Mouse (Mus musculus) urinary bladder, adult 18-20 months (tissue): Measurements from ENCODE around the gene Dact1.

Source experiments
- DNase-seq, 2 experiments: peaks; one replicate each; pipeline ENCODE4 v3.0.0; 2022; ENCODE audit warnings: low spot score in 2 of 2, mixed read lengths in 2 of 2

Gene Dact1

DNA sequence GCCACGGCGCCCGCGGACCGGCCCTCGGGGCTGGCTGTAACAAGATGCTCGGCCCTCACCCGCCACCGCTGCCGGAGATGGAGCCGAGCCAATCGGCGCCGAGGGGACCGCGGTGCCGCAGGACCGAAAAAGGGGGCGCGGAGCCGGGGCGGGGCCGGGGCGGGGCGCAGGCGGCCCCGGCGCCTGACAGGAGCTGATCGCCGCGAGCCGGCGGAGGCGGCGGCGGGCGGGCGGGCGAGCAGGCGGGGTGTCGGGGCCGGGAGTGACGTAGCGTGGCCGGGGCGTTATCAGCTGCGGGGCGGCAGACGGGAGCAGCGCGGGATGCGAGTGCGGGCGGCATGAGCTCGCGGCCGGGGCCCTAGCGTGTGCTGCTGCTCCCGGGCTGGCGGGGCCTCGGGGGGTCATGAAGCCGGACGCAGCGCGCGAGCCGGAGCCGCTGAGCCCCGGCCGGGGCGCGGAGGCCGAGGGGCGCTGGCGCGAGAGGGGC is at the start of gene Dact1:
Gene Dact1 (plus strand): TSS at position 304 of the 487 bp plus-strand sequence.
- DNase-seq: peak; percentile 56 to 64

DNA sequence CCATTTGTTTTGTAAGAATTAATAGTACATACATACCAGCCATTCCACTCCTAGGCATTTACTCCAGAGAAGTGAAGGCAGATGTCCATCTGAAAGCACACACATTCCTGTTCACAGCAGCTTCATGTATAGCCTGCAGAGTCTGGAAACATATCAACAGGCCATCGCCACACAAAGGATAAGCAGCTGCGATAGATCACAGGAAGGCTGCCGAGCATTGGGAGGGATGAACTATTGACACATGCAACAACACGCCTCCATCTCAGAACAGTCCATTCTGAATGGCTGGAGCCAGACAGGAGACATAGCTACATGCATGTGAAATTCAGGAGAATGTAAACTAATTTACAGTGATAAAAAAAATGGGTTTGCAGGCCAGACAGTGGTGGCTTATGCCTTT is 45.5 kb upstream of the Dact1 start:
- no peak for DNase-seq

DNA sequence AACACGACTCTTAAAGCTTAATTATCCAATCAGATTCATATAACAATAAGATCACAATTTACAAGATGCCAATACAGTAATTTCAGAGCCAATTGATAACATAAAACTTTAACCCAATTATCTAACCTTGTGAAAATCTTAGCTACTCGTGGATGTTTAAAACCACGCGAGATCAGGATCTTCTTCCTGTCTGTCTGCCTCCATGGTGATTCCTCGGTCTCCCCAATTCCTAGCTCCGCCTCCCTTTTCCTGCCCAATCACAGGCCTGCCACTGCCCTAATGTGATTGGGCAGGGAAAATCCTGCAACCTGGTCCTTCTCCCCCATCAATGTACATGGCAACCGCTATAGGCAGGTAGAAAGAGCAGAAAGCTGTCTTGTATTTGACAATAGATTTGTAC is 40.3 kb upstream of the Dact1 start:
- DNase-seq: no peak

DNA sequence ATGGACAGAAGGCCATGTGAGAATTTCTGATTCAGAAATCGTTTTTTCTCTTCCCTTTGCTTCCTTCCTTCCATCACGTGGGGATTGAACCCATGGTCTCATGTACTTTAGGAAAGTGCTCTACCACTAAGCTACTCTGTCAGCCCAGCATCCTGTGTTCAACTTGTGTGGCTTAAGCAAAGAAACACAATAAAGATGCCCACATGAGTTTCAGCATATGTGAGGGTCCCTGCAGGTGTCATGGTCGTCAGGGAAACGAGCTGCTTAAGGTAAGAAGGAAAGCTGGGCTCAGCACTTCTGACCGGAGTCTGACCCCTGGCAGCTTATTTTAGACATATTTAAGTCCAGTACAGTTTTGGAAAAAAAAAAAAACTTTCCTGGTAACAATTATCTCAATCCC is 38.6 kb upstream of the Dact1 start:
- DNase-seq: no peak

DNA sequence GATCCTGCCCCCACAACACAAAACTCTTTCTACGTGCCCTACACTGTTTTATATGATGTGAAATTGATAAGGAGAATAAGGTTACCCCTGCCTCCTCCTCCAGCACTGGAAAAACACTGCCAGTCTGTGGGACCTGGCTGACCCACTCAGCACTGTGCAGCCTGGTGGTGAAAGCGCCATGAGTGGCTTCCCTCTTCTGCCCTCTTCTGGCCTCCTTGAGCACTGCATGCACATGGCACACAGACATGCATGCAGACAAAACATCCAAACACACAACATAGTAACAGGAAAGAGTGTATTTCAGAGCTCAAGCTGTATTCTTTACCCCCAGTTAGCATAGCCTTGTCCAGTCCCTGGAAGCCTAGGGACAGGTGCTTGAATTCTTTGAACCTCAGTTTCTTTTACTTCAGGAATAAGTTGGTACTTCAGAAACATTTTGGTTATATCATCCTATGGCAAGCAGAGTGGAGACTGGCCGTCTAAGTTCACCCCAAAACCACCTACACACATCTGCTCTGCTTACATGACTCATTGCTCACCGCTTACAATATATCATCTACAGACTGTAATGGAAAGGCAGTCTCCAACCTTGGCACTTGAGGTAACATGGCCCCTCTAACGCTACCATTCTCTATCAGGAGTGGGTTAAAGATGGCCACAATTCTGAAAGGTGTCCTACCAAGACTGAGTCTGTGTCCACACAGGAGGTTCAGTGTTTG is 35.0 kb upstream of the Dact1 start:
- DNase-seq: no peak

DNA sequence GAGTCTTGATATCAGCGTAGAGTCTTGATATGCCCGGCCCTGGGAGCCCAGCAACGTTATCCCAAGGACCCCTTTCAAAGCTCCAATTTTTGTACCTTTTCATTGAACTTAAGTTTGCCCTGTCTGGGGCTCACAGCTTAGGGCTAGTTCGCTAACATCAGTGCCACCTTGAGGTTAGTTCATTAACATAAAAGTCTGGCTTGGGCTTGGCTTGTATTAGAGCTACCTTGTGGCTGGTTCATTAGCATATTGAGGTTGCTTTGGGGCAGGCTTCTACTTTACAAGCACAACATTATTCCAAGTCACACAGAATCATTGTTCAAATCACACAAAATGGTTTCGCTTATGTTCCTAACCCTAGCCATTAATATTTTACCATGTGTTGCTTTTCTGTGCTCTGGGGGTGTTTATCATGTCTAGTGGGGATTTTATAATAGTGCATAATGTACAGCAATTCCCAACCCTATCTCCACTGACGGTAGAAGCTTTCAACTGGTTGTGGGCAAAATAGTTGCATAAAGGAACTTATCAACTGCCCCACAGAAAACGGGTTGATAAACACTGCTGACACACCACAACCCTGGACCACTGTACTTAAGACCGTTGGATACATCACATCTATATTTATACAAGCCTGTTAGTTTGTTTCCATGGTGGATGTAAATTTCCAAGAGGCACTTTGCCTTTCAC is 33.6 kb upstream of the Dact1 start:
- no peak for DNase-seq

DNA sequence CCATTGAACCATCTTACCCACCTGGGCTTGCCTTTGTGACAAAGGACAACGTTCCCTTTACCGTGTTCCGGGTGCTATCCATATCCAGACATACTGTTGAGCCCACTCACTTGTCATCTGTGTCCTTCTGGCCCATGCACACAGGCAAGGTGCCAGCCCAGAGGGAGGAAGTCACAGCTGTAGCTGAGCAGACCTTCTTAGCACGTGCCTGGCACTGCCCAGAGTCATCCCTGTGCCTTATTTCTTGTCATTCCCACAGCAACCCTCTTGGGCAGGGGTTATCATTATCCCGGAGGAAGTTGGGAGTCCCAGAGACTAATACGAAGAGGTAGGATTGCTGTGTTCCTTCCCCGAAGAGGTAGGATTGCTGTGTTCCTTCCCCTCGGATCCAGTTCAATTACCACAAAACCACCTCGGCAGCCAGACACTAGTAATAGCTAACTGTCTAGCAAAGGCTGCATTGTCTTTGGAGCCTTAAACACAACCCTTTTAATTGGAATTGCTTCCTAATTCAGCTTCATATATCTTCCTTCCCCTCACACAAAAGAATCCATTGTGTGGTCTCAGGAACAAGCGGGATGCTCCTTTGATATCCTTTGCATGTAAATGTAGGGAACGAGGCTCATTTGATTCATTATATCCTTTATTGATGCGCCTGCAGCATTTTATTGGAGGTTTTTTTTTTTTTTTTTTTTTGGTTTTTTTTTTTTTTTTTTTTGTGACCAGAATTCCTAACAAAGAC is 30.0 kb upstream of the Dact1 start:
- no peak for DNase-seq

DNA sequence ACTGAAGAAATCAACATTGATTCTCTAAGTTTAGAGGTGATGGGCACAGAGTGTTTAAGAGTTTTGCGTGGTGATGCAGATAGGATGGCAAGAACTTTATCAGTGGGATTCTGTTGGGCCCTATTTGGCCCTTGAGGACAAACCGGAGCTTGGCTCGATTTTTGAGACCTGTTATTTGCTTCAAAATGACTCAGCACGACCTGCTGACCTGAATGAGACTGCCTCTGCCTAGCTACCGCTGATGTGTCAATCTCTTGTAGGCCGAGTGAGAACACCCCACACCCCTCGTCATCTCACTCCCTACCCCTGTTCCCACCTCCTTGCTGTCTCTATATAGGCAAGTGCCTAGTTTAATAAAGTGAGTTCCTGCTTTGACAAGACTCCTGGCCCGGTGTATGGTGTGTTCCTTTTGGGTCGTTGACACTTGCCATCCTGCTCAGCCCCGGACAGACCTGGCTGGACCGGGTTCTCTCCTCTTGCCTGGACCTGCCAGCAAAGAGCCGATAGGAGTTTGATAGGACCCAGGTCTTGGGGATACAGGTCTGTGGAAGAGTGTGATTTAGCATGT is 28.4 kb upstream of the Dact1 start:
- no peak for DNase-seq

DNA sequence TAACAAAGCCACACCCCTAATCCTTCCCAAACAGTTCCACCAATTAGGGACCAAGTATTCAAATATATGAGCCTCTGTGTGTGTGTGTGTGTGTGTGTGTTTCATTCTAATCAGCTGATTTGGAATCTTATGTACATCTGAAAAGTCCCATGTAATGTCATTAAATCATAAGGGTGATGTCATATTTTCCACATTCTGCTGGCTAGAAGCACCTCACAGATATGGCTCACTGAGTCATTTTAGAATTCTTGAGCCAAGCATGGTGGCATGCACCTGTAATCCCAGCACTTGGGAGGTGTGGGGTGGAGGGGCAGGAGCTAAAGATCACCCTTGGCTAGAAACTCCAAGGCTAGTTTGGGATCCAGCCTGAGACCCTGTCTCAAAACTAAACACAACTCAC is 24.3 kb upstream of the Dact1 start:
- DNase-seq: no peak

DNA sequence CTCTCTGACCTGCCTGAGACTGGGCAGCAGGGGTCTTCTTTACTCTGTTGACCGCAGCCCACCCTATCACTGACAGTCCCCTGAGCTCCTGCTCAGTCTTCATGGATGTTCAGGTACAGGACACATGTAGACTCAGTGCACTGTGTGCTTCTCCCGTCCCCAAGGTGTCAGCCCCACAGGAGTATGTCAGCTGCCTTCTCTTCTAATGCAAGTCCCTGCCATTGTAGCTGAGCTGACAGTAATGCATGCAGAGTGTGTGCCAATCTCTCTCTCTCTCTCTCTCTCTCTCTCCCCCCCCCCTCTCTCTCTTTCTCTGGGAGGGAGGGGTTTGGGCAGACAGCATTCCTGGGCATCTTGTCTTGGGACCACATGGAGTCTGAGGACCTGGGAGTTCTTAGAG is 19.2 kb upstream of the Dact1 start:
- DNase-seq: no peak

DNA sequence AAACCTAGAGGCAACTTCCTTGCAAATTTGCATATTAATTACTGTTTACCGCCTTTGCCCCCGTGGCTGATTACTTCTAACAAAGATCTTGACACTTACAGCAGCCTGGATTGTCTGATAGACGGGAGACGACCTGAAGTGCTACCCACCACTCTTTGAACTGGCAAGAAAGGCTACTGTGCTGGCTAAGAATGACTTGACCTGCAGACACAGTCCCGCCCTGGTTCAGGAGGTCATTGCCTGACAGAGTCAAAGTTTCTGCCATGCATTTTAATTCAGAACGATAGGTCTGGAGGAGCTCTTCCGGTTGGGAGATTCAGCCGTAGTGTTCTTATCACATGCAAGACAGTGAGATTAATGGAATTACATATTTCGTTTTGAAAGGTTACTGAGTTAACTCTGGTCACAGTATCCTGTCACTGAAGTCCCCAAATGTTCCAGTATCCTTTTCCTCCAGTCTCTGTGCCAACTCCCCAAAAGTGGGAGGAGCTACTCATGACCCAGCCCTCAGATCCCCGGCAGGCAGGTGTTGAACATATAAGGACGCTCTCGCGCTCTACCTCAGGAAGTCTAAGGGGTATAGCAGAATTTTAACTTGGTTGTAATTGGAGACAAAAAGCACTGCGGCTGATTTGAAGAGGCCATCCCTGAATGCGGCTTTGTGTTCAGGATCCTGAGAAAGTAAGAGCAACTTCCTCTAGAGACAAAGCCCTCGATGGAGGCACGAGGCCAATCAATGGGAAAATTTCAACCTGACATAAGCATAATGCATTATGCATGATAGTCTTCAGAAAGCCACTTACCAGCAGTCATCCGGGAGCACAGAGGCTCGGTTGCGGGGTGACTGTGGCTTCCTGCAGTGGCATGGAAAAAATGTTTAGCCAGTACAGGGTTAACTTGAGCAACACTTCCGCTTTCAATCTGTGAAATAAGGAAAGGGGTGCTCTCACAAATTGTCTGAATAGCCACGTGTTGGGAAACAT is 15.4 kb upstream of the Dact1 start:
- DNase-seq: no peak

DNA sequence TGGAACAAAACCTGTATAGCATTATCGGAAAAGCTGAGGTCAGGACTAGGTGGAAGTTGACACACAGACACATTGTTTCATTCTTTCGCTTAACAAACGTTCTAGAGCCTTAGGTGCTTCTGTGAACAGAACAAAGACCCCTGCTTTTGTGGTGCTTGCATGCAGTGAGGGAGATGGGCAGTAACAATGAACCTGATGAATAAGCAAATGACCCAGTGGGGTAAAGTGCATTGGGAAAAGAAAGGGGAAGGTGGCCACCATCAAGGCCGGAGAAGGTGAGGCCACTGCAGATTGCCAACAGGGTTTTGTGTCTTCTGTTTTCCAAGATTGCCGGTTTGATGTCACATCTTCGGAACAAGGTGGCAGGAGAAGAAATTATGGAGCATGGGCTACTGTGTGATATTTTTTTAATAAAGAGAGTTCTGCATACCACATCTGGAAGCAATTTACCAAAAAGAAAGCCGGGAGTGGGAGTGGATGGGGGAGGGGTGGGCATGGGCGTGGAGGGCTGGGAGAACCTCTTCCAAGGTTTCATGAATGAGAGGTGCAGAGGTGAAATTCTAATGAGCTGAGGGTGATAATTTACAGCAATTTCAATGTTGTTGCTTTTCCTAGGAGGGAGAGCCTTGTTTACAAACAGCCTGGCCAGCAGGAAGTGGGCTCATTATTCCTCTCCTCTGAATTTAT is 12.7 kb upstream of the Dact1 start:
- DNase-seq: no peak

DNA sequence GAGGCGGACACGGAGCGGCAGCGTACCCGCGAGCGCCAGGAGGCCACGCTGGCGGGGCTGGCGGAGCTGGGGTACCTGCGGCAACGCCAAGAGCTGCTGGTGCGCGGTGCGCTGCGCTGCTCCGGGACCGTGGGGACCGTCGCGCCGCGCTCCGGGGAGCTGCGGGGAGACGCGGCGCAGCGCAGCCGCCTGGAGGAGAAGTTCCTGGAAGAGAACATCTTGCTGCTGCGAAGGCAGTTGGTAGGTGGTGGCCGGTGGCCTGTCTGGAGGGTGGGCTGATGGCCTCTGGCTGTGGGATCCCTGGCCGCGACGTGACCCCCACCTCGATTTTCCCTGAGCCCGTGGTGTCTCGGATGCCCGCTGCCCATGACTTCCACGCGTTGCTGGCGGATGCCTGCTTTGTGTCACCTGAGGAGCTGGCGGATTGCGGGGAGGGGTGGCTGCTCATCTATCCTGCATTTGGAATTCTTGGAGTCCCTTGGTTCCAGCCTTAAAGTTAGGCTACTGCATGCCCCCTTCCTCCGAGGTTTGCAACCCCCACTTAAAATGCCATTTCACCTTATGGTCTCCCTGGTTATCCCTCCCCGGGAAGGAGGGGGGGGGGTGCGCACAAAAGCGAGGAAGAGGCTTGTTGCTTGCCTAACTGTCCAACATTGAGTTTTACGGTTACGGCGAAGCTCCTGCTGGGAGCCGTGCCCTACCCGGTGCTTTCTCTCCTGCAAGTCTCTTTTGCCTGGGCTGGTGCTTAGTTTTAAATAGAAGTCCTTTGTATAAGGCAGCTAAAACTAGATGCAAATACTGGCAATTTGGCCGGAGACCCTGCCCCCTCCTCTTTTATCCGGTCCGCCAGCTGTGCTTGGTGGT is 616 bp downstream of the Dact1 start:
- DNase-seq: peak; percentile 11 to 30

DNA sequence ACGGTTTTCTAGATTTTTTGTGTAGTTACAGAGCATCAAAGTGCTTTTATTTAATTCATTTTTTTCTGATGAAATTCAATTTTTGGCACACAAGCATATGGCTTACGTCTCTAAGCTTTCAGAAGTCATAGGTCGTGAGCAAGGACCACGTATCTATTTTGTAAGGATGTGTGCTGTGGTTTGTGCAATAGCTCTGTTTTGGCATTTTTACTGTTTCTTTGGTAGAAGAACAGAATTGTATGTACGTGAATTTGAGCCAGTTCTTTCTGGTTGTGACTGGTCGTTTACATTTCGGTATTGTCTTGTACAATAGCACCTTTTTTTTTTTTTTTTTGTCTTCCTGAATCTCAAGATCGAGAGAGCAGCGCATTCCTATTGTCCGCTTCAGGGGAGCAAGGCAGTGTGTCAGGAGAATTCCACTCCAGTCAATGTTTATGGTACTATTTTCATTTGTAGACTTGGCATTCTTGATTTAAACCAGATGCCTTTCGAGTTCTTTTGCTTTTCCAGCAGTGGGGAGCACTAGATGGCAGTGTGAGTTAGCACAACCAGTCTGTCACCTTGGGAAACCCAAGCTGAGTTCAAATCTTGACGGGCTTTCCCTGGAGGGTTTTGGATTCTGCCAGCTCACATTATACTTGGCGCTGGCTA is 1.7 kb downstream of the Dact1 start:
- DNase-seq: peak; percentile 20 to 41

DNA sequence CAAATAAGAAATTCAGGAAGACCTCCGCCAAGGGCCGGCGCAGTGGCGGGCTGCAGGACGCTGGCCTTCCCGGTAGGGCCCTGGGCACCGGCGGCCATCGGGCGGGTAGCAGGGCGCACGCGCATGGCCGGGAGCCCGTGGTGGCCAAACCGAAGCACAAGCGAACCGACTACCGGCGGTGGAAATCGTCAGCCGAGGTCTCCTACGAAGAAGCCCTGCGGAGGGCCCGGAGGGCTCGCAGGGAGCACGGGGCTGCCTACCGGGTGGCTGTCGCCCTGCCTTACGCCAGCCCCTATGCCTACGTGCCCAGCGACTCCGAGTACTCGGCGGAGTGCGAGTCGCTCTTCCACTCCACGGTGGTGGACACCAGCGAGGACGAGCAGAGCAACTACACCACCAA is 8.6 kb downstream of the Dact1 start:
- no peak for DNase-seq

DNA sequence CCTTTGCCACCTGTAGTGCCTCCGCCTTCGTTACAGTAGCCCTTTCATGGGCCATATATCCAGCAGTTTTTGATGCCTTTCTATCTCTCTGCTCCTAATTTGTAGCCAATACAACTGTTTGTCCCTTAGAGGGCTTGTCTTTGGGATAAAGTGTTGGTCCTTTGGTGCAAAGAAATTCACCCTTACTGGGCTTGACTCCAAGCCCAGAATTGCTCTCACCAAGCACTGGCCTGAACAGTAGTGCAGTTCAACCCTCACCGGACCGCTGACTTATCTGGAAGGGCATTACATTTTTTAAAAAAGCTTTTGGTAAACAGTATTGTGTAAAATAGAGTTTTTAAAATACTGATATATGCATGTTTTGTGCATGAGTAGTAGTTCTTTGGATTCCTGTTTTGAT is 9.9 kb downstream of the Dact1 start:
- DNase-seq: no peak

DNA sequence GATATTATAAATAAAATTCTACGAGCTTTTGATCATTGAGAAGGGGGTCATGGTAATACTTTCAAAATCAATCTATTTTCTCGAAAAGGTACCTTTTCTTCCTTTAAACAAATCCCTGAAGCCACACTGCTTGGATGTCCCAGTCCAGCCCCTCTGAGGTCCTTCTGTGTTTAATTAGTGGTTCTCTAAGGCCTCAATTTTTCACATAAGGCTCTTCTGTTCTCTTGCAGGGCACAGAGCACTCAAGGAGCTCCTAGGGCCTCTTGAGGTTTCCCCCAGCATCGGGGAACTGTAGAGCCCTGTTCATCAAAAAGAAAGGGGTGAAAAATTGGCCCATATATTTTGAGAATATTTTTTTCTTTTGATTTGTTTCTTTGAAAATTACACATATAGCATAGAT is 23.0 kb downstream of the Dact1 start:
- DNase-seq: no peak

DNA sequence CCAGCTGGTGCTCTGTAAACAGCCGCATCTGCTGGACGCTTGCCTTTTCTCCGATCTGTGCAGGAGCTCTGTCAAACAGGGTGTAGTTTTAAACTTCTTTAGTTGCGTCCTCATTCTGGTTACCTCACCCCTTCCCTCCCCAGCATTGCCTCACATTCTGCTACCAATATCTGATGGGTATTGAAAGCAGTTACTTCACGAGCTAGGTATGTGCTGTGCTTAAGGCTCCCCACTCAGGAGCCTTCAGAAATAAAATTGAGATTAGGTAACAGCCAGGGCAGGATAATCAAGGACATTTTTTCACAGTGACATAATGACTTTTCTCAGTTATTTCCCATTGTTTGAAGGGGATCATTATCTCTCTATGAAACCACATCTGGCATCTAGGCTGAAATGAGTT is 23.9 kb downstream of the Dact1 start:
- DNase-seq: no peak

DNA sequence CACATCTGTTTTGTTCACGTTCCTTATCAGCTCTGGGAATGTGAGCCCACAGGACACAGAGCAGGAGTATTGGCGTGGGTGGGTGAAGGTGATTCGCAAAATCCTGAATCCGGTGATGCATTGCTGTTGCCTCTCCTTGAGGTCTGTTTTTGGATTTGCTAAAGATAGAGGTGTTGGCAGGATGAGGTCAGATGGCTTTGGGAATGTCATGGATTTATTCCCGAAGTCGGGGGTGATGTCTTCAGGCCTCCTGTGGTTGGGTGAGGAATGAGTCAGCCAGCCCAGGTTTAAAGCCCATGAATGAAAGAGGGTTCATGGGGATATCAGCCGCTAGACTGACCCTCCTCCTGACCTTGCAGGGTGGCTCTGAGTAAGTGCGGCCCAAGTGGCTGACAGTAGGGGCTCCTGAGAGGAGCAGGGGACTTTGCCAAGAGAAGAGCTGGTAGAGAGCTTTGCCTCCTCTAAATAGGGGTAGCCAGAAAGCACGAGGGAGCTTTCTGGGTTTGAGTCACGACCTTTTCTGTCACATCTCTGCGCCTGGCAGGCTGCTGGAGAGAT is 27.4 kb downstream of the Dact1 start:
- no peak for DNase-seq
